Mouse (Mus musculus) heart, adult 11 months (tissue): ENCODE results near the gene Cdh23.

Experiments
- DNase-seq: peaks from one replicate; pipeline ENCODE4 v3.0.0; 2022

Cdh23 gene

GRCm38 (mm10) chr10:60278786-60279185 is 417.5 kb downstream of the Cdh23 start:
- DNase-seq: no peak

GRCm38 (mm10) chr10:60278006-60278399 is 418.3 kb downstream of the Cdh23 start:
- DNase-seq: no peak

DNA sequence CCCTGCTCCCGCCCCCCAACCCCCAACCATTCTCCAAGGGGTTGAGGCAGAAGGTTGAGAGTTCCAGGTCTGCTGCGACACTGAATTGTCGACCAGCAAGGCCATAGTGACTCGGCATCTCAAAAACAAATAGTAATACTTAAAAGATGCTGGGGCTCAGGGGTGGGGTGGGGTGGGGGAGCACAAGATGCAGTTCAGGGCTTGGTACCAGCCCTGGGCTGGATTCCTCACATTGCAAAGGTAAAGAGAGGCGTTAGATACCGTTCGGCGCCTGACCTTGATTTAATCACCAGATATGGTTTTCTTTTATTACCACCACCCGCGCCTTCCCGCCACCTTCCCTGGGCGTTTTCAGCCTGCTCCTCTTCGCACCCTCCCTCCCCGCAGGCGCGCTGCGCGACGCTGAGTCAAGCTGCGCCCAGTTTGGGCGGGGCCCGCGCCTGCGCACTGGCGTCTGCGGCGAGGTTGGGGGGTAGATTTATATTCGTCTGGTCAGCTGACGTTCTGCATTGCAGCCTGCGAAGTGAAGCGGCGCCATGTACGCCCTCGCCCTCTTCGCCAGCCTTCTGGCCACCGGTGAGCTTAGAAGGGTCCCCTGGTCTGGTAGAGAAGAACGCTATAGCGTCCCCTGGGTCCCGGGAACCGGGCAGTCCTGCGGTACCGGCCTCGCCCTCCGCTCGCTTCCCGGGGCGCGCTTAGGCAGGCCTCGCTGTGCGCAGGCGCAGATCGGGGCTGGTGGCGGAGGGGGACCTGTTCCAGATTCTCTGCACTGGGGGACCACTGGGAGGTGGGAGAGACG is 418.9 kb downstream of the Cdh23 start, which contains the start of gene Psap:
Gene Psap, plus strand, starts transcription at position 421 of the 799 bp plus-strand sequence.
- DNase-seq: peak; percentile 100

DNA sequence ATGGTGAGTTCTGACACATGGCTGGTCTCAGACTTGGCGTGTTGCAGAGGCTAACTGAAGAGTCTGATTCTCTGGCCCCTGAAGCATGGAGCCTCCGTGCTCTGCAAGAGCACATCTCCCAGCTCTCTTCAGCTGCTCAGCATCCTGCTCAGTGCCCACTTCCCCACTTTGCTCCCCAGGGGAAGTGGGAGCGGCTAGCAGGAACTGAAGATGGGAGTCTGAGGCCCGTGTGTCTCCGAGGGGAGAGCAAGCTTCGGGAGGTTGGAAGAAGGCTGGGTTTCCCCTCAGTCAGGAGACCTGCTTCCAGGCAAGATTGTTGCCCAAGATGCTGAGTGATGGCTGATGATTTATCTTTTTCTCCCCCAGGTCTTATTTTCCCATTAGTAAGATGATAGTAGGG is 422.9 kb downstream of the Cdh23 start:
- DNase-seq: peak; percentile 96

- DNase-seq: peak; percentile 77
Measured at GRCm38 (mm10) chr10:60272241-60272640, 424.0 kb downstream of the Cdh23 start.

DNA sequence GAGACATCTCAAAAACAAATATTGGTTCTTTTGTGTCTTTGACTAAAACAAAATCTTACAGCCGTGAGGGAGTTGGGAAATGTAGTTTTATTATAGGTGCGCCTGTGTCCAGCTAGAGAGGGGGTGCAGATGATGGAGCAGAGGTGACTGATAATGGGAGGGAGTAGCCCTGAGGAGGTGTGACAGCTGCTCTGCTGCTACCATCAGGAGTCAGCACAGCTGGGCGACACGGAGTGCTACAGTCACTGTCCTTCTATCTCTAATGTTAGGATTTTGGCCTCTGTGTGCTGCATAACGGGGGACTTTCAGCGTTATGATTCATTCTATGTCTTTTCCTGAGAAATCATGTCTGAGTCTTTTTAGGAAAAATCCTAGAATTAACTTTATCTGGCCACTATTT is 425.3 kb downstream of the Cdh23 start:
- no peak for DNase-seq

- DNase-seq: peak; percentile 92
Measured at GRCm38 (mm10) chr10:60269141-60270064, 426.9 kb downstream of the Cdh23 start.

DNA sequence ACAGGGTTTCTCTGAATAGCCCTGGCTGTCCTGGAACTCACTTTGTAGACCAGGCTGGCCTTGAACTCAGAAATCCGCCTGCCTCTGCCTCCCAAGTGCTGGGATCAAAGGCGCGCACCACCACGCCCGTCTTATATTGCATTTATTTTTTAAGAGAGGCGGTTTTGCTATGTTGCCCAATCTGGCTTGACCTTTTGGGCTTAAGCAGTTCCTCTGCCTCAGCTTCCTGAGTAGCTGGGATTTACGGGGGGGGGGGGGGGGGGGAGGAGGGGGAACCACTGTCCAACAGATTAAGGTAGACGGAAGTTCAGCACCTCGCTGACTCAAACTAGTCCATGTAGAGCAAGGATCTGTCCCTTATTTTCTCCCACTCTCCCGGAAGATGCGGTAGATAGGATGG is 427.6 kb downstream of the Cdh23 start:
- peak; percentile 88 for DNase-seq

- peak; percentile 85 for DNase-seq
Measured at GRCm38 (mm10) chr10:60266842-60267401, 429.4 kb downstream of the Cdh23 start.

DNA sequence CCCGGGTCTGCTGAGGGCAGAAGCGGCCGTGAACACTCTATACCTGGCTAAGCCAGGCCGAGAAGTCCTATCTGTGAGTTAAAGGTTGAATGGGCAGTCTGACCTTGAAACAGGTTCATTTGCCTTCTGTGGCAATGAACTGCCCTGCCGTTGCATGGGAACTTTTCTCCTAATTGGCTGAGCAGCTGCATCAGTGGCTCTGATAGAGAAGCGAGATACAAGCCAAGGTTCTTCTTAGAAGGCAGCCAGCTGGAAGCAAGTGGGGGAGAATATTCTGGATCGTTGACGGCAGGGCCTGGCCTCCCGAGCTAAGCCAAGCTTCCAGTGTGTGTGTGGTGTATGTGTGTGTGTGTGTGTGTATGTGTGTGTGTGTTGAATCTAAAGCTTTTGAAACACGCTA is 431.0 kb downstream of the Cdh23 start:
- DNase-seq: peak; percentile 89

GRCm38 (mm10) chr10:60263351-60263750 is 432.9 kb downstream of the Cdh23 start:
- DNase-seq: peak; percentile 90

GRCm38 (mm10) chr10:60262386-60262785 is 433.9 kb downstream of the Cdh23 start:
- peak; percentile 99 for DNase-seq

- no peak for DNase-seq
Measured at GRCm38 (mm10) chr10:60261530-60261929, 434.8 kb downstream of the Cdh23 start.

GRCm38 (mm10) chr10:60260557-60261294 is 435.6 kb downstream of the Cdh23 start:
- peak; percentile 98 for DNase-seq

DNA sequence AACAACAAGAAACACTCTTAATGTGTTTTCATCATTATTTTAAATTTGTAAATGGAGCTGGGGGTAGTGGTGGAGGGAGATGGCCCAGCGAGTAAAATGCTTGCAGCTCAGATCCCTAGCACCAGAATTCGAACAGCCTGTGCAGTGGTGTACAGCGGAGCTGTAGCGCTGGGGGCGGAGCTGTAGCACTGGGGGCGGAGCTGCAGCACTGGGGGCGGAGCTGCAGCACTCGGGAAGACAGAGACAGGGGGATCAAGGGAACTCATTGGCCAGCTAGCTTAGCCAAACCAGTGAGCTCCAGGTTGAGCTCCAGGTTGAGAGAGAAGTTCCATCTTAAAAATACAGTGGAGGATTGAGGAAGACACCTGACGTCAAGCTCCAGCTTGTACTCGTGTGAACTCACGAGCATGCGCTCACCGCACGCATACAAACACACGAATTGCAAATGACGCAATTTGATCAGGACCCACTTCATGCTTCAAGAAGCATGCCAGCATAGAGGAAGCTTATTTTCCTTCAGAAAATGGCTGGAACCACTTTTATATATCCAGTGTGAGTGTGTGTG is 438.9 kb downstream of the Cdh23 start:
- no peak for DNase-seq

- DNase-seq: no peak
Measured at GRCm38 (mm10) chr10:60256088-60256487, 440.2 kb downstream of the Cdh23 start.
